Mouse (Mus musculus) frontal cortex, postnatal 10 days (tissue): ENCODE data around the gene Cenpx.

Experiments
- DNase-seq, 2 experiments: peaks; one replicate each; pipeline ENCODE4 v3.0.0; 2022; ENCODE audit warnings: low spot score in 2 of 2, mixed read lengths in 1 of 2

Cenpx gene

GRCm38 (mm10) chr11:120726243-120727168 lies 13.0 kb upstream of the Cenpx start:
- DNase-seq: no peak

GRCm38 (mm10) chr11:120723509-120723908 lies 10.0 kb upstream of the Cenpx start:
- DNase-seq: peak in 1 of 2 experiments; percentile 5

GRCm38 (mm10) chr11:120722761-120723382 lies 9.3 kb upstream of the Cenpx start:
- peak in 1 of 2 experiments; percentile 8 for DNase-seq

- DNase-seq: no peak
Measured at GRCm38 (mm10) chr11:120722067-120722630, 8.6 kb upstream of the Cenpx start.

GRCm38 (mm10) chr11:120721124-120722066 lies 7.9 kb upstream of the Cenpx start, which contains the start of gene Rac3:
Gene Rac3, plus strand, starts transcription at chr11:120721470.
- peak in 1 of 2 experiments; percentile 76 for DNase-seq

- DNase-seq: peak; percentile 73 to 86
Measured at GRCm38 (mm10) chr11:120720450-120720849, 6.9 kb upstream of the Cenpx start.

- DNase-seq: peak in 1 of 2 experiments; percentile 14
Measured at GRCm38 (mm10) chr11:120719841-120720376, 6.4 kb upstream of the Cenpx start.

GRCm38 (mm10) chr11:120719242-120719641 lies 5.7 kb upstream of the Cenpx start:
- peak; percentile 5 to 8 for DNase-seq

- peak in 1 of 2 experiments; percentile 11 for DNase-seq
Measured at GRCm38 (mm10) chr11:120715131-120715530, 1.6 kb upstream of the Cenpx start.

GRCm38 (mm10) chr11:120714546-120714945 lies 1.0 kb upstream of the Cenpx start:
- DNase-seq: no peak

GRCm38 (mm10) chr11:120712771-120713568 lies 568 bp downstream of the Cenpx start:
- DNase-seq: peak; percentile 55 to 67

GRCm38 (mm10) chr11:120711980-120712604 lies 1.4 kb downstream of the Cenpx start:
- DNase-seq: peak; percentile 6 to 12

GRCm38 (mm10) chr11:120710672-120711071 lies 2.9 kb downstream of the Cenpx start:
- DNase-seq: no peak

- peak in 1 of 2 experiments; percentile 4 for DNase-seq
Measured at GRCm38 (mm10) chr11:120709551-120709950, 4.0 kb downstream of the Cenpx start.

GRCm38 (mm10) chr11:120707969-120708368 lies 5.6 kb downstream of the Cenpx start:
- DNase-seq: no peak

- peak in 1 of 2 experiments; percentile 3 for DNase-seq
Measured at GRCm38 (mm10) chr11:120707225-120707624, 6.3 kb downstream of the Cenpx start.

- no peak for DNase-seq
Measured at GRCm38 (mm10) chr11:120706120-120706519, 7.4 kb downstream of the Cenpx start.

GRCm38 (mm10) chr11:120704486-120705325 lies 8.8 kb downstream of the Cenpx start:
- peak in 1 of 2 experiments; percentile 4 for DNase-seq
